Mouse (Mus musculus): ENCODE measurements around the gene Unk. TPM values are rescaled to one million over a fixed set of nuclear protein-coding genes. Genes with fewer than 3 reads are reported as not detected.

Gene Unk
- polyA plus RNA-seq, 2 experiments from 2014 or later, result 10.4 to 12.3 TPM

DNA sequence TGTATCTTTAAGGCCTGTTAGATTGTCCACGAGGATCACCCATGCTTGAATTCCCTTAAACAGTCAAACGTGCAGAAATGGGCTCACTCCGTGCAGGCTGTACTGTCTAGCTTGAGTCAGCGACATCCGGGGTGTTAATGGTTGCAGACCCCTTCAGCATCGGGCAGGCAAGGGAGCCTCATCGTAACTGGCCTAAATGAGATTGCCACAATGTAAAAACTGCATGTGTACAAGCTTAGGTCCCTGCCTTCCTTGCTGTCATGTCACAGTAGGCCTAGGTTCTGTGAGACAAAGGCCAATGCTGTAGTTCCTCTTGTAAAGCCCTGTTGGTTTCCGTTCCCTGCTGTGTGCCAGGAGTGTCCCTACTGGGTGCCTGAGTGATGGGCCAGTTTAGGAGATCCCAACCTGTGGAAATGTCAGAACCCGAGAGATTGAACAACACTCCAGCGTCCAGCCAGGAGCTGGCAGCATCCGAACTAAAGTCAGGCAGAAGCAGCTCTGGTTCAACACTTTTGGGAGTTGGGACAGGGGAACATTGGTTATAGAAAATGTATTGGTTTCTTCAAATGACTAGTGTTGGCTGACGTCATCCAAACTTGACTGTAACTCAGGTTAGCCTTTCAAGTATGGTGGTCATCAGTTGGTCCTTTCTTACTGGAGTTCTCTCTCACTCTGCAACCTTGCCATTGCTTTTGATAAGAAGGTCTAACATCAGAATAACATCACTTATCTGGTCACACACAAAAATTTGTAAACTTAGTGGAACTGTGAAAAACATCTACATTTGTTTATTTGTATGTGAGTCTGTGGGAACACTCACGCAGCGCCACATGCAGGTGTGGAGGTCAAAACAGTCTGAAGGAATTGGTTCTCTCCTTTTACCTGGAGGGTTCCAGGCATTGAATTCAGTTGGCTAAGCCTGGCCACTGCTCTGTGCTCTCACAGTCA lies 1.1 kb downstream of the Unk start:
- peak; percentile 14 for ATAC-seq

DNA sequence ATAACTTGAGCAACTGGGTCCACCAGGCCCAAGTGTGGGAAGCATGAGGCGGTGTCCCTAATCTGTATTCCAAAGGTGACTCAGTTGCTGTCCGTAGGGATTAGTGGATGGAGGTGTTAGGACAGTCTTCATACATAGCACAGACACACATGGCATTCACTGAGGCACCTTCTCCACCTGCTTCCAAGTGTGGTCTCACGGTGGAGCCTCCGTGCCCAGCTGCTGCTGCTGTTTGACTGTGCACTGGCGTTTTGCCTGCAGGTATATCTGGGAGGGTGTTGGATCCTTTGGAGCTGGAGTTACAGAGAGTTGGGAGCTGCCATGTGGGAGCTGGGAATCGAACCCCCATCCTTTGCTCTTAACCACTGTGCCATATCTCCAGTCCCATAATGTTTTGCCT lies 4.5 kb downstream of the Unk start:
- no peak for ATAC-seq

DNA sequence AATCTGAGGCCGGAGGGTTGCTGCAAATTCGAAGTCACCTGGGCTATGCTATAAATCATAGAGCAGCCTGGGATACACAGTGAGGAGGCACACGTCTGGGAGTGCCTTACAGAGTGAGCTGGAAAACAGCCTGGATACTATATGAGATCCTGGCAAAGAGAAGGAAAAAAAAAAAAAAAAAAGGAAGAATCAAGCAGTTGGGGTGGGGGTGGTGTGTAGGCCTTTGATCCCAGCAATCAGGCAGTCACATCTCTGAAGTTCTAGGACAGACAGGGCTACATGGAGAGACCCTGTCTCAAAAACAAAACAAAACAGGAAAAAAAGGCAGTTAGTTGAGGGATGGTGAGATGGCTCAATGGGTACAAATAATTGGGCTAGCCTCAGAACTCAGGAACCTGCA lies 6.5 kb downstream of the Unk start:
- ATAC-seq, result no peak

DNA sequence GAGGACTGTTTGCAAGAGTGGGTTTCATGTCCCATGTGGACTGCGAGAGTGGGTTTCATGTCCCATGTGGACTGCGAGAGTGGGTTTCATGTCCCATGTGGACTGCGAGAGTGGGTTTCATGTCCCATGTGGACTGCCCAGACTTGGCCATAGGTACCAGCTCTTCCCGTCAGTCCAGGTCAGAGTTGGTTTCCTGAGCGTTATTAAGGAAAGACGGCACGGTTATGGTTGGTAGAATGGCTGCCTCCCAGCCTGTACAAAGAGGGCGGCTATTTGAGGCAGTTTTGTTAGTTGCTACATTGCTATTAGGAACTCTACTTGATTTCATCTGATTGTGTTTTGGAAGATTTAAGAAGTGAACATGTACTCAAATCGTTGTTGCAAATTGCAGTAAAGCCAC lies 7.7 kb downstream of the Unk start:
- ATAC-seq, result no peak

DNA sequence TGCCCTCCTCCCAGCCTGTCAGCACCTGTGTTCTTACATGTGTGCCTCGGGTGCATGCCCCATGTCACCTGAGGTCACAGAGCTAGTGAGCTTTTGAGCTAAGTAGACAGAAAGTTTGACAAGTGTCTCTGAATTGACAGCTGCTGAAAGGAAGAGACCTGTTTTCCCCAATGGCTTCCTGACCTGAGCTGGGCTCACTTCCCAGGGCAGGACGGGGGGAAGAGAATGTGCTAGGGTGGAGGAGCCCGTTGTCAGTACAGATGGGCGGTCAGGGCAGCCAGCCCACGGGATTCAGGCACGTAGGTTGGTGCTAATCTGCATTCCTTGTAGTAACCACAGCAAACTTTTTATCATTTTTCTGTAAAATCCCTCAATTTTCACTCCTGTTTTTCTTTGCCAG lies 10.5 kb downstream of the Unk start:
- no peak for ATAC-seq

DNA sequence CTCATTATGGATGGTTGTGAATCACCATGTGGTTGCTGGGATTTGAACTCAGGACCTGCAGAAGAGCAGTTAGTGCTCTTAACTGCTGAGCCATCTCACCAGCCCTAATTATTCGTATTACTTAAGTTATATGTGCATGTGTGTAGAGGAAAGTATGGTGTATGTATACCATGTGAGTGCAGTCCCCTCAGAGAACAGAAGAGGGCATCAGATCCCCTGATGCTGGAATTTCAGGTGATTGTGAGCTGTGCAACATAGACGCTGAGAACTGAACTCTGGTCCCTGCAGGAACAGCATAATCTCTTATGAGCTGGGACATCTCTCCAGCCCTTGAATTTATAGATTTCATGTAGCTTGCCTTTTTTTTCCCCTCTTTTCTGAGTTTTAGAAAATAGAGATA lies 11.7 kb downstream of the Unk start:
- ATAC-seq, result no peak

DNA sequence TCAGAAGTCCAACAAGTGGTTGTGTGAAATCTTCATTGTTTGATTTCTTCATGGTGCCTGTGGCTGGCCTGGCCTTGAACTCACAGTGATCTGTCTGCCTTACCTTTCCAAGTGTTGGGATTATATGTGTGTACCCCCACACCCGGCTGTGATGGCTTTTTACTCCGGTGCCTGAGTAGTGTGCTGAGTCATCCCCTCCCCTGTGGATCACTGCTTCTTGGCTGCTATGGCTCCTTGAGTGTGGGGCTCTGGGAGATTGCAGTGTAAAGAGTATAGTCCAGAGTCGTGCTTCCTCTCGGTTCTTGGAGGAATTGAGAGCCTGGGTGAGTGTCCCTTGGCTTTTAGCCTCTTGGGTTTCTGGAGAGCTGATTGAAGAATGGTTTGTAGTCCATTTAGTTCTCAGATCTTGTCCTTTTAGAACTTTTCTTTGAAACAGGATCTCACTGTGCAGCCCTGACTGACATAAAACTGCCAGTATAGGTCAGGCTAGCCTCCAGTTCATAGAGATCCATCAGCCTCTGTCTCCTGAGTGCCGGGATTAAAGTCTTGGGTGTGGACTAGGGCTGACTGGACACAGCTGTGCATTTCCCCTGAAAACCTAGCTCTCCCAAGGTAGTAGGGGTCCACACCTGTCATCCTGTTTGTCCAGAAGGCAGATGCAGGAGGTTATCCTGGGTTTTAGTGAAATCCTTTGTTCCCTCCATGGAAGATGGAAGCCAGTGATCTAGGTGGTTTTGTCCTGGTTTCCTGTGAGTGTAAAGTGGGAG lies 12.4 kb downstream of the Unk start:
- ATAC-seq, result no peak

DNA sequence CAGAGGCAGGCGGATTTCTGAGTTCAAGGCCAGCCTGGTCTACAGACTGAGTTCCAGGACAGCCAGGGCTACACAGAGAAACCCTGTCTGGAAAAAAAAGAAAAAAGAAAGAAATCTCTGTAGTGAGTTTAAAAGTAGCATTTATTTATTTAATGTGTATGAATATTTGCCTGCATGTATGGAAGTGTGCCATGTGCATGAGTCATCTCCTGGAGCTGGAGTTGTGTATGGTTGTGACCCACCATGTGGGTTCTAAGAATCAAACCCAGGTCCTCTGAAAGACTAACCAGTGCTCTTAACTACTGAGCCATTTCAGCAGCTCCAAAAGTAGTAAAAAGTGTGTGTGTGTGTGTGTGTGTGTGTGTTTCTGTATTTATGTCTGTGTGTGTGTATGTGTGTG lies 13.2 kb downstream of the Unk start:
- no peak for ATAC-seq

DNA sequence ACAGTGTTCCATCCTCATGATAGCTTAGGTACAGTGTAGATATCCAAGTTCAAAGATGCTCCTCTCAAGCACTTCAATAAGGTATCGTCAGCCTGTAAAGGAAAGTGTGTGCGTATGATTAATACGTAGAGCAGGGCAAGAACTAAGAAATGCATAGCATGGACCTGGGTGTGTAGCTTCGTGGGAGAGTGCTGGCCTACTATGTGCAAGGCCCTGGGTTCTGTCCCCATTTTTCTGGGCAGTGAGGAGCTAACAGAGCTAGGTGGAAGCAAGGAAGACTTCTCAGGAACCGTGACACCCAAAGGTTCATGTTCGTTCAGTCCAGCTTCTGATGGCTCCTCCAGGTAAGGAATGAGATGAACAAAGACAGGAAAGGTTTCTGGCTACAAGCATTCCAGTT lies 15.1 kb downstream of the Unk start:
- no peak for ATAC-seq

DNA sequence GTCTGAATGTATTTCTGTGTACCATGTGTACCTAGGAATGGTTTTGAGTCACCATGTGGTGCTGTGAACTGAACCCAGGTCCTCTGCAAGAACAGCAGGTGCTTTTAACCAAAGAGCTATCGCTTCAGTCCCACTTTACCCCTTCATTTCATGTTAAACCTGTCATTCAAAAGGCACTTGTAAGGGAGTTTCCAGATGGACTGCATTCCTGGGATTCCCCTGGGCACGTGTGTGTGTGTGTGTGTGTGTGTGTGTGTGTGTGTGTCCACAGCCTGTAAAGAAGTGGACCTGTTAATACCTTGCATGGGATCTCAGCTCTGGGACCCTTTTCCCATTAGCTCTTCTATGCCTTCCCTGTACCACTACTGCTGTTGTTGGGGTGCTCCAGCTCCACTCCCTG lies 19.5 kb downstream of the Unk start:
- ATAC-seq, result no peak

DNA sequence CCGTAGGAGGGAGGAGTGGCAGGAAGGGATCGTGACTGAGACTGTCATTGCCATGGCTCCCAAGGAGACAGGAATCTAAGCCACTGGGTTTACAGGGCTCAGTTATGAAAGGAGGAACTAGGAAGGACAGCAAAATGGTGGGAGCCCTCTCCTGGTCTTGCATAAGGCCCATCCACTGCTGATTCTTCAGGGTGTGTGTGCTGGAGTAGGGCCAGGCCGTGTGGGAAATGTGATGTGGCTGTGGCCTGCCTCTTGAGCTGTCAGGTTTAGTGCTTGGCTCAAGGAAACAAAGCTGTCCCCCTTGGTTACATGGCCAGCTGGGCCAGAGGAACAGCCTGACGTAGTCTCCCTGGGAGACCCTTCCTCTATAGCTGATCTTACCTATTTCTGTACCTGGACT lies 20.1 kb downstream of the Unk start:
- no peak for ATAC-seq

DNA sequence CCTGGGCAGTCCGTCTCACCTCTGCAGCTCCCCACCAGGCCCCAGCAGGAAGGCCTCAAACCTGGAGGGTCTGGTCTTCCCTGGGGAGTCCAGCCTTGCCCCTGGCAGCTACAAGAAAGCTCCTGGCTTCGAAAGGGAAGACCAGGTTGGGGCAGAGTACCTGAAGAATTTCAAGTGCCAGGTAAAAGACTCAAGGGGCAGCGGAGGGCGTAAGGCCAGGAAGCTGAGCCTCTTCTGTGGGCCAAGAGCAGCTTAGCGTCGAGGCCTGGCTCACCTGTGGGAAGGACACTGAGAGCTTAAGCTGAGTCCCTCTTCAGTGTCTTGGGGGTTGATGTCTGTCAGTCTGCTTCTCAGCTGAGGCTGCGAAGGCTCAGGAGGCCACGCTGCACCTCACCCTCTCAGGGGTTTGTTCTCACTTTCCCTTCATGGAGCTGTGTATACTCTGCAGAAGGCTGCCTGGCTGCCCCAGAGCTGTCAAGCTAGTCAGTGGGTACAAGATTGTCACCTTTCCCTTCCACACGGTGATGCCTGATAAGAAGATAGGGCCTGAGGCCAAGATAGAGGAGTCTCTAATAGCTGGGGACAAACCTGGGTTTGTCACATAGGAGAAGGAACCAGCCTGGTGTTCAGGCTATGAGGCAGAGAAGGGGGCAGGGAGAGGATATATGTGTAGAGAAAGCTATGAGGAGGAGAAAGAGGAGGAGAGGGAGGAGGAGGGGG lies 23.5 kb downstream of the Unk start:
- ATAC-seq, result no peak

DNA sequence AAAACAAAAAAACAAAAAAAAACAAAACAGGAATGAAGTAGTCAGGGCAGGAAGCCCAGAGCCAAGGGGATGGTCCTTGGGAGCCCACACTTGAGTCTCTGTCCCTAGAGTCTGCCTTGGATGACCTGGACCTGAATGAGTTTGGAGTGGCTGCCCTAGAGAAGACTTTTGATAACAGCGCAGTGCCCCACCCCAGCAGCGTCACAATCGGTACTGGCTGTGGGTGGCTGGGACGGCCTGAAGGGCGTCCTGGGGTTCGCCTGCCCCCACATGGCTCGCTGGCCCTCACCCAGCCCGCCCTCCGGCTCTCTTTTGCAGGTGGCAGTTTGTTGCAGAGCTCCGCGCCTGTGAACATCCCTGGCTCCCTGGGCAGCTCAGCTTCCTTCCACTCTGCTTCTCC lies 25.8 kb downstream of the Unk start:
- ATAC-seq, result no peak

DNA sequence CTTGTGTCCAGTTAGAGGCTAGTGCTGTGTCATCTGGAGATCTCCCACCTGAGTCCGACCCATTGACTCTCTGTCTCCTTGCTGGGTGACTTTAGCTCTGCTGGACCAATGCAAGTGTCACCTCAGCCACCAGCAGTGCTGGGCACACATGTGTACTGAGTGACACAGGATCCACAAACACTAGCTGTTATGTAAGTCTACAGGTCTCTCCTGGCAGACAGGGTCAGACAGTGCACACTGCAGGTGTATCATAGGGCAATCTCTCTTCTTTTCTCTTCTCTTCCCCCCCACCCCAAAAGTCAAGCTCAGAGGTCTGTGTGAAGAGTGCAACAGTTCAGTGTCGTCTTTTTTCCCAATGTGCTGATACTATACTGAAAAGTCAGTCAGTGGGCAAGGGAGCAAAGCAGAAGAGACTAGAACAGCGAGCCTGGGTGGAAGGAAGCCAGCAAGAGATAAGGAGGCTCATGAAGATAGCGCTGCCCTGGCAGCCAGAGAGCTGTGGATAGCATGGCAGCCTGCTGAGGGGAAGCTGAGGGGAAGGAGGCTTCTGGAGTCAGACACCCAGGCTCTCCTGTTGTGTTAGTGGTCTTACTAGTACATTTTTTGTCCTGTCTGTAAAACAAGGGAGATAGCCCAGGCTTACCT lies 27.2 kb downstream of the Unk start:
- ATAC-seq, result no peak

DNA sequence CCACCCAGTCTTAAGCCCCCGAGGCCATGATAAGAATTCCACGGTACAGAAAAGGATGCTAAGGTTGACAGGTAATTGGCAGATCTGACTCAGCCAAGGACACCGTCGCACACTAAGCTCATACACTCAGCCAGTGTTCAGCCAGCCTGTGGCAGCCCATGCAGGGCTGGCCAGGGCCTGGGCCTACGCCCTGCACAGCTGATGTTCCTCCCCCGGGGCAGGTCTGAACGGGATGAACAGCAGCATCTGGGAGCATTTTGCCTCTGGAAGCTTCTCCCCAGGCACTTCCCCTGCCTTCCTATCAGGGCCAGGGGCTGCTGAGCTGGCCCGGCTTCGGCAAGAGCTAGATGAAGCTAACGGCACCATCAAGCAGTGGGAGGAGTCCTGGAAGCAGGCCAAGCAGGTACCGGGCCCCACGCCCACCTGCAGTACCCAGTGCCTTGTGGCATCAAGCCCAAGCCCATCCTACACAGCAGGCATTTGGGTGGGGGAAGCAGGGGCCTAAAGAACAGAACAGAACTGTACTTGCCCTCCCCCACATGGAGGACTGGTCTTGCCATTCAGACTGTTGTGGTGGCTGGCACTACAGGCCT lies 28.0 kb downstream of the Unk start:
- ATAC-seq, result no peak

DNA sequence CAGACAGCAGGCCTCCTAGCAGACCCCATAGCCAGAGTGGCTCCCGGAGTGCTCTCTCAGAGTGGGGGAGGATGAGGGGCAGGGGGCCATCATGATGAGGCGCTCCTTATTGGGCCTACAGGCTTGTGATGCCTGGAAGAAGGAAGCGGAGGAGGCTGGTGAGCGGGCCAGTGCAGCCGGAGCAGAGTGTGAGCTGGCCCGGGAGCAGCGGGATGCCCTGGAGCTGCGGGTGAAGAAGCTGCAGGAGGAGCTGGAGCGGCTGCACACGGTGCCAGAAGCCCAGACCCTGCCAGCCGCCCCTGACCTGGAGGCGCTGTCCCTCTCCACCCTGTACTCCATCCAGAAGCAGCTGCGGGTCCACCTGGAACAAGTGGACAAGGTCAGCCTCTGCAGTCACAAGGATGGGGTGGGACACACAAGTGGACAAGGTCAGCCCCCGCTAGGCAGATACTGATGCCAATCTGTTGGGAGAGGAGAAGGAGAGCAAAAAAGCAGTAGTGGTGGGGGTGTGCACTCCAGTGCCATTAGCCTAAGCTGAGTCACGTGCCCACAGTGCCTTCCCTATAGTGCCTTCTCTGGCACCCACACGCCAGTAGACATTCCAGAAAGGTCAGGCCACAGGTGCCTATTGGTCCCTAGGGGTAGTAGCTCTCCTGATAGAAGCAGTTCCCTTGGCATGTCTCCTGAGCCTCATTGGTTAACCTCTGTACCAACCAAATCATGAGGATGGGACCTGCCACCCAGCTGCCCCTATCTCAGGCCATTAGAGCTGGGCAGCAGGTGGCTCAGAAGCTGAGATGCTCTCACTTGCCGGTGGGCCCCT lies 29.0 kb downstream of the Unk start:
- no peak for ATAC-seq

DNA sequence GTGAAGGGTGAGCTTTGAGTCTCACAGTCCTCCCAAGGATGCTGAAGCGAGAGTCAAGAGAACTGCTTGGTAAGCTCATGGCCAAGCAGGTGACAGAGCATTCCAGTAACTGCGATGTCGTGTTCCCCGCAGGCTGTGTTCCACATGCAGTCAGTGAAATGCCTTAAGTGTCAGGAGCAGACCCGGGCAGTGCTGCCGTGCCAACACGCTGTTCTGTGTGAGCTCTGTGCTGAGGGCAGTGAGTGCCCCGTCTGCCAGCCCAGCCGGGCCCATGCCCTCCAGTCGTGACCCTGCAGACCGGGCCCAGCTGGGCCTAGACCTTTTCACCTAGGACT lies 29.5 kb downstream of the Unk start:
- ATAC-seq, result no peak

DNA sequence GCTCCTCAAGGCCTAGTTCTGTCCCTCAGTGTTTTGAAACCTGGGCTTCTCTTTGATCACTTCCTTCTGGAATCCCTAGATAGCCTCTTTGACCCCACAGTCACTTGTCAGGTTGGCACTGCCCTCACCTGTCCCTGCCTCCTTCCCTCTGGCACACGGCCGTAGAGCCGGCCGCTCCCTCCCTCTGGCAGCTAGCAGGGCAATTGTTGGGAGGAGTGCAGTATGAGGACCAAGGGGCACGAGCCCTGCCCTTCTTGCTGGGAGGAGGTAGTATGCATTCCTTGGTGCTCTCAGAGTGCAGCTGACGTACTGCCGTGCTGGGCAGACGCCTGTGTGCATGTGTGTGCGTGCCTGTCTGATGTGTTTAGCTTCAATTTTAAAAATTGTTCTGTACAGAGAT lies 30.5 kb downstream of the Unk start:
- no peak for ATAC-seq

DNA sequence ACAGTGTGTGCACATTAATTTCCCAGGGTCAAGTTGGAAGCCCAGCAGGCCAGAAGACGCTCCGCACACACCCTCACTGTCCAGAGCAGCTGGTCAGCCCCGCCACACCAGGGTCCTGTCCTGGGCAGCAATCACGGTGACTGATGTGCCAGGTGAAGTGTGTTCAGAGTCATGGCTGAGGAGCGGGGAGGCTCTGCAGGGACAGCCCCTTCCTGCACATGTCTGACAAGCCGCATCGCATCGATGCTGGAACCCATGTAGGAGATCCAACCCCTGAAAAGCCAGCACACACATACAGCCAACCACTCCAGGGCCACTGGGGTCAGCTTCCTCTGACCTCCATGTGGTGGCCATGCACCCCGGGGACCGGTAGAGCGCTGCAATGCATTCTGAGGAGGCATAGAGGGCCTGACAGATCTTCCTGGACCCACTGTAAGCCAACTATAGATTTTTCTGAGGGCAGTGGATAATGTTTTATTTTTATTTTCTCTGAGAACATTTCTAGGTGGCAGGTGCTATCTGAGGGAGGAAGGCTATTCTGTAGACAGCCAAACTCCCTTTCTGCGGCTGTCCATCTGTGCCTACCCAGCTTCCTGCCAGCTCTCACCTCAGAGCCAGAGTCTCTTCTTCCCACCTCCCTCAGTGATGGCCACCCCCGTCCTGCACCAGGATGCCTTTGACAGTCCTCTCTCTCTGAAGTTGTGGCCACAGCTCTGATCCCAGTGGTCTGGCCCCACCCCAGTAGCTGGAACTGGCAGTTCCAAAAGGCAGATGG lies 31.7 kb downstream of the Unk start:
- no peak for ATAC-seq

DNA sequence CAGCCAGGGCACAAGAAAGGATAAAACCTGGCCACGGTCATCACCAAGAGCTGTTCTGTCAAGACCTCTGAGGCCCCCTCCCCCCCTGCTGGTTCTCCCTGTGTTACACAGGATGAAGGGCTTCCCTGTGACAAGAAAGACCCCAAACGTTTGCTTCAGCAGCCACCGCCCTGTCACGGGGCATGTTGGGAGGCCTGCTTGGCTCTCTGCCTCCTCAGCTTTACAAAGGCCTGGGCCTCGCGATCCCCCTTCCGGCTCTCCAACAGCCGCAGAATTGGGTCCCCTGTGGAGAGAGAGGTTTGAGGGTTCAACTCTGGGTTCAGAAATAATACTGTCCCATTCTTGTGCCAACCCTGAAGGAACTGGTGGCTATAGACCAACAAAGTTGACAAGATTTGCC lies 32.4 kb downstream of the Unk start:
- ATAC-seq, result no peak

DNA sequence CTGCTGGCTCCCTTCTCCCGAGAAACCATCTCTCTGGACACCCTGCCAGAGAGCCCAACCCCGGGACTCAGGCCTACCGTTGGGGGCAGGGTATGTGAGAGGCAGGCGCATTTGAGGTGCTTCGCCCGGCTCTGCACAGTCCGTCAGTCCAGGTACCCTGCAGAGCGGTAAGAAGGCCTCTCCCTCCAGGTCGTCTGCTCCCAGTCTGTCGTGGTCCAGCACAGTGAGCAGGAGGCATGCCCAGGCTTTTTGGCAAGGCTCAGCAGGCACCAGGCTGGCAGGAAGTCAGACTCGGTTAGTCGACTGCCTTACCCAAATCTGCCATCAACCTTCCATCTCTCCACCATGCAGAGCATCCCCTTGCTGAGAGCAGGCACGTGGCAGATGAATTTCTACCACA lies 33.4 kb downstream of the Unk start:
- ATAC-seq, result no peak

Data from activated CD4-positive, CD25-positive, alpha-beta regulatory T cell, adult 4 months (primary cell).